Mouse (Mus musculus): ENCODE results near the gene Rufy1.

Gene Rufy1

DNA sequence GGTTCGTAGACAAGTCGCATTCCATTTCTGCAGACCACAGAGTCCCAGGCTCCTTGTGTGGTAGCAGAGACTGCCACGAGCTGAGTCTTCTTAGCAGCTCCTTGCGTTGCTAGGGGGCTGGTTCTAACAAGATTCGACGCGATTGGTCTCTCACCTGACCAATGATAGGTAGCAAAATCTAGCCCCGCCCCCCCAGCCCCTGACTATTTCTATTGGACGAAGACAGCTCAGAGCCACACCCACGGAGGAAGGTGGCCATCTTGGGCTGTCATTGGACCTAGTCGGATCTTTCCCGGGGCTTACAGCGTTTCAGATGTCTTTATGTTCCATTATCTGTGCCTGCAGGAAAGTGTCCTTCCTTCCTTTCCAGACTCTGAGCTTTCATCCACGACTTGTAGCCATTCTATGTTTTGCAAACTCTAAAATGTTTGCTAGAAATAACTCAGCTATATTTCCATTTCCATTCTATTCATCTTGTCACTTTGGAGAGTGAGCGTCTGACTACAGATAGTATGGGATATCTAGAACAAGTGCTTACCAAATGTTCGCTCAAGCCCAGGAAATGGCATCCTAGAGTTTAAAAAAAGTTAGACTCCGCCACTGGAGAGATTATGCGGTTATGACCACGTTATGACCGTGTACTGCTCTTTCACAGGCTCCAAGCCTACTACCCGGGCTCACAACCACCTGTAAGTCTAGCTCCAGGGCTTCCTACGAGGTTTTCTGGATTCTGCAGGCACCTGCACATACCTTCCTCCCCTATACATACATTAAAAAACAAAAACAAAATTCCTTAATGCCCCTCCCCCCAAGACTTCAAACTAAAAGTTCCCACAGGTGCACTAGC is 8.8 kb downstream of the Rufy1 start:
- DNase-seq: peak; percentile 78 to 79

DNA sequence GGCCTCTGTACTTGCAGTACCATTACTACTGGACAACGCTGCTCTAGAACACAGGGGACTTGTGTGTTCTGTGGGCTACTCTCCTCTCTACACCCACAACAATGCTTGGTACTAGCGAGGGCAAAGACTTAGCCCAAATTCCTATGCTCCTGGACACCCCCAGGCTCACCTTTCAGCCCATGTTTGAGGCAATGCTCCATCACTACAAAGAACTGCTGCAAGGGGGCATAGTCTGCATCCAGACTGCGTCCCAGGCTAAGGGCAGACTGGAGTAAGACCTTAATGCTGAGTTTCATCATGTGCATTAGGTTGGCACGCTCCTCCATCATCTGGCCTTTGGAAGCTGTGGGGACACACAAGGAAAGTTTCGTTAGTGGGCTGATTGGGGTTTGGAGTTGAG is 9.5 kb downstream of the Rufy1 start:
- no peak for DNase-seq

DNA sequence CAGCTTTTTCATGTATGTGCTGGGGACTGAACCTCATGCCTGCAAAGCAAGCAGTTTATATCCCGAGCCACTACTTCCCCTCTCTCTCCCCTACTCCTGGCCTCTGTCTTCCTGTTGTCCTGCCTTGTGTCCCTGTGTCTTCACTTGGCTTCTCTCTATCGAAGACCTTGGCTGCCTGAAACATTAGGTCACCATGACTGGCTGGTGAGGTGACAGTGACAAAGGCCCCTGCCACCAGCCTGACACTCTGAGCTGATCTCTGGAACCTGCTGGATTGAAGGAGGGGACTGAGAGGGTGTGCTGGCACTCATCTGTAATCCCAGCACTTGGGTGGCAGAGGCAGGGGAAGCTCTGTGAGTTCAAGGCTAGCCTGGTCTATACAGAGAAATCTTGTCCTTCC is 13.1 kb downstream of the Rufy1 start:
- no peak for DNase-seq

DNA sequence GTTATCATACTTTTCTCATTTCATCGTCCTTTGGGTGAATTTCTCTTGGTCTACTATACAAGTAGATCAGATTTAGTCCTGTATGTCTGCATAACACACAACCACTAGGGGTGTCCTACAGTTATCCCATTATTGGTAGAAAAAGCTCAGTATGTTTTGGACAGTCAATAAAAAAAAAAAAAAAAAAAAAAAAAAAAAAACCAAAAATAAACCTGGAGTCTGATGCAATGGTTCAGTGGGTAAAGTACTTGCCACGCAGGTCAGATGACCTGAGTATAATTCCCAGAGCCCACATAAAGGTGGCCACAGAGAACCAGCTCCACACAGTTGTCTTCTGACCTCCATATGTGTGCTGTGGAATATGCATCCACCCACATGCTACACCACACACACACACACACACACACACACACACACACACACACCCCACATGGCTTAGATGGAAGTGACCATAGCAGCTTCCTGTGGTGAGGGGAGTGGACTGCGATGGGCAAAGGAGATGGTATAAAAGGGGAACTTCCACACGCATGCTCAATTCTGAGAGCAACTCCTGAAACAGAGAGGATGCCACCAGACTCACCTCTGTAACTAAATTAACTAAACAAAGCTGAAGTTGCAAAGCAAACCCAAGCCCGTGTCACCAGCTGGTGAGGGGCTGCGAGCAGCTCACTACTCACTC is 15.2 kb downstream of the Rufy1 start:
- no peak for DNase-seq

DNA sequence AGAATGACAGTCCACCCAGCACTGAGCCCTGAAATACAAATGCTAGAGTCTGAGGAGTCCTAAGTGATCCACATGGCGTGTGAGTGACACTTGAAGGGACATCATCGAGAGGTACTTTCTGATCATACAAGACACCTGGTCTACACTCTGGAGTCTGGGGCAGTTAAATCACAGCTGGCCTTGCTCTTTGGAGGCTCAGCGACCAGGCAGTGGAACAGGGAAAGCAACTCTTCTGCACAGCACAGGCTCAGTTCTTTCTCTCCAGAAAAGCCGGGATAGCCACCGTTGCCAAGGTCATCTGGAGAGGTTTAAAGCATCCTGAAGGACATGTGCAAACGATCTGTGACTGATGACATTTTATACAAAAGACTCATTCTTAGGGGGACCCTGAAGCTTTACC is 23.7 kb downstream of the Rufy1 start:
- no peak for DNase-seq

DNA sequence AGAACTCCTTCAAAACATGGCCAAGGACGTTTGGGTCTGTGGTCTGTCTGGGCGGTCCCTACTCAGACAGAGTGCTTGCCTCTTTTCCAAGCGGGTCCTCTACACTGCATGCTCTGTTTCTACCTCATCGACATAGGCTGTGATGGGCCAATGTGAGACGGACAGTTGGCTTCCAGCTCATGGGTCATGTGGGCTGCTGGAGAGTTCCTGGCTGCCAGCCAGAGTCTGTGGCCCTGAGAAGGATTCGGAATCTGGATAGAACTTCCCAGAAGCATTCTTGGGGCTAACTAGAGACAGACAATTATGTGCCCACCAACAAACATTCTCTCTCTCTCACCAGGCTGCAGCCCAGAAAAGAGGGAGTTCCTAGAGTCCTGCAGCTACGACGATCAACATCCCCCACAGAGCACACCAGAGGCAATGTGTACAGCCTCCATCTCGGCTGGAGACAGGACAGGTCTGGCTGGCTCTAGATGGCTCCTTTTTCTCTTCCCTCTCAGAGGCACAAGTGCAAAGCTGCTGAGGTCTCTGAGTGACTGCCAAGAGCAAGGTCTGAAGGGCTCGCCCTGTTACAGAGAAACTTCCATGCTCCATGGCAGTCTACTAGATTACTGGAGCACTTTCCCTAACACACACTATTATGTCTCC is 27.4 kb downstream of the Rufy1 start:
- peak; percentile 81 to 83 for DNase-seq

DNA sequence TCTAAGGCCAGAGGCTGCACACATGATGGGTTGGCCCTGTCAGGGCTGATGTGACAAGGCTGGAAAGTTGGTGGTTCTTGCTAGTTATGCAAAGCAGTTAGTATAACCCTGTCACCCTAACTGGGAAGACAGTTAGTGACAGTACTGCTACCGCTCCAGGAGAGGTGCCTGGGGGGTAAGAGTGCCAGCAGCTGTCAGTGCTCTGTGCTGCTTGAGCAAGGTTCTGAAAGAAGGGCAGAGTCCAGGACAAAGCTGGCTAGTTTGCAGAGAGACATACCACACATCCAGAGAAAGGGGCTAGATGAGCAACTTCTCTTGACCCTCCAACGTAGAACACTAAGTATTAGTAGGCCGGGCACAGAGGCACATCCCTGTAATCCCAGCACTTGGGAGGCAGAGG is 28.4 kb downstream of the Rufy1 start:
- DNase-seq: no peak

DNA sequence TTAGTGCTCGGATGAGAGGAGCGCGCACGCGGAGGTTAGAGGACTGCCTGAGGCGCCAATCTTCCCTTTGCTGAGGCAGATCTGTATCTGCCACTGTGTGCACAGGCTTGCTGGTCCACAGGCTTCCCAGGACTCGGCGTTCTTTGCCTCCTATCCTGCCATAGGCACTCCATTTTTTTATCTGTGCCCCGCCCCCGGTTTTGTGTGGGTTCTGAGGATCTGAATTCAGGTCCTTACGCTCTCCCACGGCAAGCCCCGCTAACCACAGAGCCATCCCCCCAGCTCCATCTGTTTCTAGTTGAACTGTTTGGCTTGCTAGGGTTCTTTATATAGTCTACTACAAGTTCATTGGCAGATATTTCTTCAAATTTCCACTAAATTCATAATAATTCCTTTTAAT is 32.1 kb downstream of the Rufy1 start:
- no peak for DNase-seq

DNA sequence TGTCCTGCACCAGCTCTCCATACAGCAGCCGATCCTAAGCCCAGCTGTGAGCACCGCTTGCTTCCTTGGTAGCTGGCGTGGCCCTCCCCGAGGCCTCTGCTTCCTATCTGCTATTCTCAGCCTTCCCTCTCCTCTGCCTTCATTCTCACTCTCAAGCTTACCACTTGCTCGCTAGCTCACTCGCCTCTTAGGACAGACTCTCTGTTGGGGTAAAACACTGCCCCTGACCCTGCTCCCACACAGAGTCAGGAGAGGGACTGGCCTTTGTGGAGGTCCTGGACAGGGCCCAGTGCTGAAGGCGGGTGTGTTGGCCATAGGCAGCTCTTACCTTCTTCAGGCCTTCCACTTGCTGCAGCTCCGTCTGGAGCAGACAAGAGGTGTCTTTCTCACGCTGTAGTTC is 33.6 kb downstream of the Rufy1 start:
- DNase-seq: no peak

DNA sequence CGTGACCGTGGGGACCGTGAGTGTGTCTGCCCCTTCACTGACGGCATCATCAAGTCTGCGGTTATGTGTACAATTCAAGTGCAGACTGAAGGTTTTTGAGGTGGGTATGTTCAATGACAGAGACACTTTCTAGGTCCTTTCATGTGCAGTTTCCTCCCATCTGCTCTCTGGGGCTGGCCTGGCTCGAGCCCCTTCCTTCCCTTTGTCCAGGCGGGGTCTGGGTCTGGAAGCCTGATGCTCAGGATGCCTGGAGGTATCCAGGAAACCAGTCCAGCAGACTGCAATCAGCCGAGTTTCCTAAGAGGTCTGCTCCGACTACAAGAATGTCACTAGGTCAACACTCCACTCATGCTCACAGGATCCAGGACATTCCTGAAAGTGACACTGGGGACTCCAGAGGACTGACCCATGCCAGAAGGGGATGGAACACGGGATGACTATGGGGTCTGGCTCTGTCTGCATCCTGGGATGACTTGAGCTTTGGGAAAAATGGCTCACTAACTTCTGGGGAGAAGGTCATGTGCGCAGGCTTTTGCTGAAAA is 34.1 kb downstream of the Rufy1 start:
- no peak for DNase-seq

DNA sequence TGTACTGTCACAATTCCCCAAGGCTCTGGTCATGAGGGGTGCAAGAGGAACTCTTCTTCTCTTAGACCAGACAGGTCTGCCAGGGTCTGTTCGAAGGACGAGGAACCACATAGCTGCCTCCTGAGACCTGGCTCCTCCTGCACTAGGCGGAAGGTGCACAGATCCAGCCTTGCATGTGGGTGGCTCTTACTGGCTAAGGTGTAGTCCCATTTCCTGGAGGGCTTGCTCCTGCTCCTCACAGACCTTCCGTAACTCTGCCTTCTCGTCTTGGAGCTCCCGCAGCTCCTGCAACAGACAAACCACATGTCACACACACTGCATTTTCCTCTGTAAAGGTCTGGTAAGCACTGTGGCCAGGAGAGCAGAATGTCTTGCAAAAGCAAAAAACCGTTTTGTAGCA is 36.2 kb downstream of the Rufy1 start:
- DNase-seq: no peak

DNA sequence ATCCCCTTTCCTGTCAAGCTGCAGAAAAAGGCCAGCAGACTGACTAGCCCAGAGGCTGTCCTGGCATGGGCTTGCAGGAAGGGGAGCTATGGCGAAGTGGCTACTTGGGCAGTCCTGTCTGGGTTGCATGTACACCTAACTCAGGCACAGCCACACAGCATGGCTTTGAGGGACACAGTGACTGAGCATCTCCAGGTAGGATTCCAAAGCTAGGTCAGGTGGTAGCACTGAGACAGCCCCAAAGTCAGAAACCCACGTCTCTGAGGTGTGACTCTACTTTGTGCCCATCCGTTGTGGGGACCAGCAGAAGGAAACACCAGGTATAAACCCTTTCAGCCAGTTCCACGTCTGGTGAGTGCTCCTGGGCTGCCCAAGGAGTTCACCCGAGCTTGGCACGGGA is 37.6 kb downstream of the Rufy1 start:
- no peak for DNase-seq

DNA sequence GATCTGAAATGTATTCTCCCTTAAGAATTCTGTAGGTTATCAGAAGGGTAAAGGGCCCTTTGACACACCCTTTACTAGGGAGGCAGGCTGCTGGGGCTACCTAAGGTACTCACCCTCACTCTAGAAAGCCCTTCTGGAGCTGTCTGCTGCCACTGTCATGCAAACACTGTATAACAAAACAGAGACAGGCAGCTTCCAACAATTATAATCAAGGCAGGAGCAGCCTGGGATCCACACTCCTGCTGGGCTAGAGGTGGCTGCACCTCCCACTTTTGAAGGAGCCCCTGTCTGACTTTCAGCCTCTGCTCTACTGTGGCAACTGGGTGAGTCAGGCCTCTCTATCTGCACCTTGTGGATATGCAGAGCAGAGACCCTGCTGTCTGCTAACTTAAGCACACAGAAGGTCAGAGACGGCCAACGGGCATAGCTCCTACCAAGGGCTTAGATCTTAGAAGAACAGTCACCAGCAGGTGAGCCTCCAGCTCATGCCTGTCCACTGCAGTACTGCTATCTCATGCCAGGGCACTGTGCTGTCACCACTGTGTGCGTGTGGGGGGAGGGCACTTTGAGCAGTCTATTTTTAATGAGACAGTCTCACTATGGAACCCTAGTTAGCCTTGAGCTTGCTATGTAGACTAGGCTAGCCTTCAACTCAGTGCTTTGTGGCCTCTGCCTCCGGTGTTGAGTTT is 39.5 kb downstream of the Rufy1 start:
- no peak for DNase-seq

DNA sequence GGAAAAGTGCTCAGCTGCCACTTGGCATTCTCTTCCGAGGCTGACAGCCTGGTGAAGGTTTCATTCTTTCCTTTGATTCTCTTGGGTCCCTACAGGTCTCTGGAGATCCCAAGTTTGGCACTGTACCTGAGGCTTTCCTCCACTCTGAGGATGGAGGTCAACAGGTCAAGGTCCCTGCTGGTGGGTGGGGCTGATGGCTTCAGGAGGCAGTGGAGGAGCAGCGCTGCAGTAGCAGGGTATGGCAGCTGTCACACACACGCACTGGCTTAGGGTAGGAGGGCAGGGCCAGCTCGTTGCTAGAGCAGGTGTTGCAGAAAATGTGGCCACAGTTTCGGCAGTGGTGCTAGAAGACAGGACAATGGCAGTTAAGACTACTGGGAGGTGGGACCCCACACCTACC is 41.3 kb downstream of the Rufy1 start:
- peak in 1 of 2 experiments; percentile 32 for DNase-seq

DNA sequence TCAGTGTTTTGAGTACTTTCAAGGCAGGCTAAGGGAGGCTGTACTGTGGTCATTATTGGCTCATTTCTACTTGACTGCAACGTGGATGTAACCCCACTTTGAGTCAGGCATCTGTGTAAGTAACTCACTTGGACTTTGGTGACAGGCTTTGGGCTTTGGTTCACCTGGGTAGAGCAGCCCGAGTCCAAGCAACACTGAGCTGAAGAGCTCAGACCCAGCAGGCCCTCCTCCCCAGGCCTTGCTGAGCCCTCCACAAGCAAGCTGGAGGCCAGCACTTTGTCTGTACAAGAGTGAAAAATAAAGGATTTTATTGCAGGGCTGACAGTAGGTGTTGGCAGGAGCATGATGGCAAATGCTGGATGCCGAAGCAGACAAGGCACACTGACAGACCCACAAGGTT is 41.9 kb downstream of the Rufy1 start:
- no peak for DNase-seq

DNA sequence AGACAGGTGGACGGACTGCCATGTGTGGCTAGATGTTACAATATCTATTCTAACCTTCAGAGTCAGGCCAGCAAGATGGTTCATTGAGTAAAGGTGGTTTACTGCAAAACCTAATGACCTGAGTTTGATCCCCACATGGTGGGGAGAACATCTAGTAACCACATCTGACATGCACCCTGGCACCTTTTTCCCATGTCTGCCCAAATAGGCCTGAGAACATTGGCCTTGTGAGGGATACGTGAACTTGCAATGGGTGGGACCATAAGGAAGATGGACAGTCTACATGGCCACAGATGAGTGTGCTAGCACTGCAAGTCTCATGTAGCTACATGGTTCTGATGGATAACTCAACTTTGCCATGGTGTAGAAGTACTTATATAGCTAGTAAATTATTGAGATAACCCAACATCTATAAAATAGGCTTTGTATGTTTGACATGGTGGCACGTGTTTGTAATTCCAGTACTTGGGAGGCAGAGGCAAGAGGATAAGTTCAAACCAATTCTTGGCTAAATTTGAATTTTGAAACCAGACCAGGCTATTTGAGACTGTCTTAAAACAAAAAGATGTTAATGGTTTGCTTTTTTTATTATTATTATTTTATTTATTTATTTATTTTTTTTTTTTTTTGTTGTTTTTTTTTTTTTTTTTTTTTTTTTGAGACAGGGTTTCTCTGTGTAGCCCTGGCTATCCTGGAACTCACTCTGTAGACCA is 42.6 kb downstream of the Rufy1 start:
- DNase-seq: no peak

DNA sequence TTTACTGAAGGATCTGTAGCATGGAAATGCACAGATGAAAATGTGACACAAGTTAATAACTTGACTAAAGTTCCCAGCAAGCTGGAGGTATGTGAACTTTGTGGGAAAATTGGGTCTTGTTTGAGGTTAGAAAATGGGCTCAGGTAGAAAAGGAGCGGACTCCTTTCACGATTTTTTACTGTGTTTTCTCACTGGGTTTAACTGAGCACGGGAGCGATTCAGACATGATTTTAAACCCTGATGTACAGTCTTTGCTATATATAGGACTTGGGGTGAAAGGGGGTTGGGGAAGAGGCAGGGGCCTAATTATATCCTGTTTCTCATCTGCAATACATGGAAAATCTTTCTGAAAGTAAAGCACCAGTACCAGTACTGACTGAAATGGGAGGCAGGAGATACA is 43.2 kb downstream of the Rufy1 start:
- no peak for DNase-seq

DNA sequence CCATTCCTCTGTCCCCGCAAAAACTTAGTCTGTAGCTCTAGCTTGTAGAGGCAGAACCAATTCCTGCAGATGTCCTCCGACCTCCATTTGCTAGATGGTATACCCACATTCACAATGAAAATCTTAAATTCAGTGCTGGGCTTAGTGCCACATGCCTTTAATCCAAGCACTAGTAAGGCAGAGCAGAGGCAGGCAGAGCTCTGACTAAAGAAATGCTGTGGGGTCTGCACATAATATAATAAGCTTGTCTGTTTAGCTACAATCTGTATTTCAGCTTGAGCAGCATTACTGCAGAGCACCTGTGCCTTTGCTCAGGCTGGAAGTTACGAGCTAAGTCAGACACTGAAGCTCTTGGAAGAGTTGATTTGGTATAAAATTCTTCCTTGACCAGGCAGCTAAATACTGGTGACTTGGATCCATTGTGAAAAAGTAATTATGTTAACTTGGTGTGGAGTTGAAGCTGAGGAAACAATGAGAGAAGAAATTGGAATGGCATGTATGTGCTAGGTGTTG is 43.7 kb downstream of the Rufy1 start:
- DNase-seq: no peak

DNA sequence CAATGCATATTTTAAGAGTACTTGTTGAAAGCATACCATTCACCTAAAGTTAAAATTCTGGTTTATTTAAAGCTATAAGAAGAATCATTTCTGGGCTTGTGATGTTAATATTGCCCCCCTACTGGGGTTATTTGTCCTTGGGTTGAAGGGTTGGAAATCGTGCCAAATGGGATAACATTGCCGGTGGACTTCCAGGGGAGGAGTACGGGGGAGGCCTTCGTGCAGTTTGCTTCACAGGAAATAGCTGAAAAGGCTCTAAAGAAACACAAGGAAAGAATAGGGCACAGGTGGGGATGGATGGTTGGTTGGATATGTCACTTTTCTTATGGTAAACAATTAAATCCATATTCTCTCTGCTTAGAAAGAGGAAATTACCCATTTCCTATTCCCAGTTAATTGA is 49.6 kb downstream of the Rufy1 start:
- DNase-seq: peak; percentile 37 to 42

DNA sequence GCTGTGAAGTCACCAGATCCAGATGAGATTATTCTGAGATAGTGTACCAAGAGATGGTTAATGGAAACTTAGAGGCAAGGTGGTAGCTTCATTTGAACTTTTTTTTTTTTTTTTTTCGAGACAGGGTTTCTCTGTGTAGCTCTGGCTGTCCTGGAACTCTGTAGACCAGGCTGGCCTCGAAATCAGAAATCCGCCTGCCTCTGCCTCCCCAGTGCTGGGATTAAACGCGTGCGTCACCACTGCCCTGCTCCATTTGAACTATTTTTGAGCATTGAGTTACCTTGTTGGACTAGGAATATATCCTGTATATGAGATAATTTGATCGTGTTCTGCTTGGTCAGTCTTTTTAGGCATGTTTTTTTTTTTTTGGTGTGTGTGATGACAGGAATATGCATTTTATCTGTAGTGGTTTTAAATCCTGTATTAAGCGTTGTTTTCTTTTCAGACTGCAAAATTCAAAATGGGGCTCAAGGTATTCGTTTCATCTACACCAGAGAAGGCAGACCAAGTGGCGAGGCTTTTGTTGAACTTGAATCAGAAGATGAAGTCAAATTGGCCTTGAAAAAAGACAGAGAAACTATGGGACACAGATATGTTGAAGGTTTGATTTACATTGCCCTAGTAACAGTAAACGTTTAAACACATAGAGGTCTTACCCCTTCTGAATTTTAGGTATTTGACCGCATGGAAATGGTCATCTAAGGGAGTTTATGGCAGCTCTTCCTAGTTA is 51.7 kb downstream of the Rufy1 start:
- DNase-seq: no peak

DNA sequence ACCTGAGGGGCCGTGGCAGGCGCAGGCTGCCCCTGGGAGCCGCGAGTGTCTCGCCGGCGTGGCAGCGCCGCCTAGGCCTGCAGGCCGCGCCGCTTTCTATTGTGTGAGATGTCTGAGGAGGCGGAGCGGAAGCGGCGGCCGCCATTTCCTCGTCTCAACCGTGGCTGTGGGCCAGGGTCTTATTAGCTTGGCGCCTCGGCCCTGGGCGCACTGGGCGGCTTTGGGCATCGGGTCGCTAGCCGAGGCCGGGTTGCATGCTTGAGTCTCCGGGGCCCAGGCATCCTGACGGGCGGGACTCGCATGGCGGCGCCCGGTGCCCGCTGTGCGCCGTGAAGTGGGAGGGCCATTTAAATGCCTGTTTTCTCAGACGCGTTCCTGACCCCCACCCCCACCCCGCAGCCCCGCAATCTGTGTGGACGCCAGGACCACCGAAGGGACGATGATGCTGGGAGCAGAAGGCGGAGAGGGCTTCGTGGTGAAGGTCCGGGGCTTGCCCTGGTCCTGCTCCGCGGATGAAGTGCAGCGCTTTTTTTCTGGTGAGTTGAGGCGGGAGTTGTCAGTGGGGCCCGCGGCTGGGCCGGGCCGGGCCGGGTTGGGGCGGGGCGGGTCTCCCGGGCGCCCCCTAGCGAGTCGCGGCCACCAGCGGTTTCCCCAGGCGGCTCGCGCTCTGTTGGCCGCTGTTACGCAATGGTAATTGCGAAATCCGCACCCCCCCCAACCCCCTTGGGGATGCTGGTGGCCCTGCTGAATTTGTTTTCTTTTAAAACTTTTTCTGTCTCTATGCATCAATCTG is 52.8 kb downstream of the Rufy1 start:
- peak; percentile 92 for DNase-seq

All from cerebellum, postnatal 10 days (tissue).